Mouse (Mus musculus) megakaryocyte, embryonic 14.5 days (primary cell): Measurements from ENCODE around the gene Ccdc177.

Experiments used
- FLI1 ChIP-seq: IDR thresholded peaks from 2 replicates; pipeline ENCODE4 v1.6.1; 2012; ENCODE audit warnings: low read length, inconsistent platforms, mixed read lengths
- GATA1 ChIP-seq: IDR thresholded peaks from 3 replicates; pipeline ENCODE4 v1.6.1; 2012; ENCODE audit warnings: mixed read lengths, low read length, inconsistent platforms, borderline replicate concordance

DNA sequence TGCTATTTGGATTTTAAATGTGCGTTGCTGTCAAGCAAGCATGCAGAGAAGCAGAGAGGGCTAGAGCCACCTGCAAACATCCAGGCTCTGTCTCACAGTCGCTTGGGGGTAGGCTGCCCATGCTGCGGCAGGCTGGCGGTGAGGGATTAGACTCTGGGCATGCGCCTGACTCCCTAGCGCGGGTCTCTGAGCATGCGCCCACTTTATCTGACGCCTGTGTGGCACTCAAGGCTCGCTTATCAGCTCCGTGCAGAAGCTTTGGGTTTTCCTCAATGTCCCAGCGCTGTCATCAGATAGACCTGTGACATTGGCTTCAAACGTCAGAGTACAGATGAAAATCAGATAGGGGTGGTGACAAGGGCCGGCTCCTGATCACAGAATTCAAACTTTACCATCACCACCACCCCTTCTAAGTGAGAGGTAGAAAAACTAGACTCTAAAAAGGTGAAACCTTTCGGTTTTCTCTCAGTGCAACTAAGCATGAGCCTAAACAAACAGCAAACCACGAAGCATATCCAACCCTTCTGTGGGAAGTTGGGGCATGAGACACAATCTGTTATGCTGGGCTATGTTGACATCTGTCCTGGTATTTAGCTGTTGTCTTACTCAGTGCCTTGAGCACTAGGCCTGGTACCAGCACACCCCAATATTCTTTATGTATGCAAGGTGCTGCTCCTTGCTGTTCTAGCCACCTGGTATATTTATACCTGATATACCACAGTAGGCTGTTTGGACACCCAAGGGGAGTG is 17.9 kb upstream of the Ccdc177 start:
- TF ChIP-seq GATA1 (0 out of 3 replicates have a peak, but pooled peaks have one; percentile 48), FLI1 (no peak)
